Mouse (Mus musculus) testis, adult 2 months (tissue): ENCODE measurements around the gene Fkbp14.

Source experiments
- CTCF ChIP-seq: fragments of 200-500 bp; IDR thresholded peaks from 2 replicates; pipeline ENCODE4 v1.5.1; 2012; ENCODE audit warnings: low read depth, mild to moderate bottlenecking, inconsistent platforms, low read length, moderate library complexity; ENCODE audit not compliant: control insufficient read depth, insufficient read depth, insufficient replicate concordance
- POLR2A ChIP-seq: fragments of 200-500 bp; IDR thresholded peaks from 2 replicates; pipeline ENCODE4 v1.6.1; 2012; ENCODE audit warnings: low read depth, mild to moderate bottlenecking, inconsistent platforms, low read length, moderate library complexity; ENCODE audit not compliant: control insufficient read depth

DNA sequence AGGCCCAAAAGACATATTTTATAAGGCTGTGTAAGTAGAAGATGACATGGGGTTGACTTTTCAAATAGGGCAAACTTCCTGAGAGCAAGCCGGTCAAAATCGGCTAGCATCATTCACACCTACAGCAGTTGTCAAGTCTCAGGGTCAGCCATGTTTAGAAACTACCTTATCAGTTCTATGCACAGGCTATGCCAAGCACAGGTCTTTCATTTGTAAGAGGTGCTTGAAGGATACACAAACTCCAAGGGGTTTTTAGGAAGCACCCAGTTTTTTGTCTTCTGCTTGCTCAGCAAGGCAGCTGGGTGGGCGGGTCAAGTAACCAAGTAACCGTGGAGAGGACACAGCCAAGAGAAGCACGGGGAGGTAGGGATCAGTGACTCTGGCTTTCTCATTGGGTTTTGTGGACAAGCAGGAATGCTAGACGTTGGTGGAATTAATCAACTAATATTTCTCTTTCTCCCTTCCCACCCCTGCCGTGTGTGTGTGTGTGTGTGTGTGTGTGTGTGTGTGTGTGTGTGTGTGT lies 46.2 kb downstream of the Fkbp14 start:
- TF ChIP-seq CTCF (no peak), POLR2A (no peak)
